Mouse (Mus musculus) myocyte (in vitro differentiated cells): Measurements from ENCODE around the gene Nop9.
"Not testable (repeated sequence)": the region's sequence is repeated elsewhere in the genome, so short reads cannot be mapped to it uniquely, and the experiment has no call there.

Source experiments
- CEBPB ChIP-seq: IDR thresholded peaks from 2 replicates; pipeline ENCODE4 v1.6.1; 2011; ENCODE audit warnings: mild to moderate bottlenecking, moderate library complexity; ENCODE audit not compliant: poor library complexity, insufficient read depth, severe bottlenecking
- E2F4 ChIP-seq: IDR thresholded peaks from one replicate; pipeline ENCODE4 v1.6.1; 2011; ENCODE audit warnings: mild to moderate bottlenecking, control low read depth, moderate library complexity; ENCODE audit not compliant: insufficient read depth
- MAX ChIP-seq: IDR thresholded peaks from one replicate; pipeline ENCODE4 v1.6.1; 2011; ENCODE audit warnings: low read depth, mild to moderate bottlenecking, control low read depth
- MYOD1 ChIP-seq, 3 experiments: IDR thresholded peaks; one replicate each; pipeline ENCODE4 v1.6.1; 2011; ENCODE audit warnings: control low read depth in 2 of 3, low read depth in 2 of 3, mild to moderate bottlenecking in 2 of 3, moderate library complexity in 1 of 3; ENCODE audit not compliant: insufficient read length in 2 of 3, control insufficient read depth in 1 of 3
- POLR2A ChIP-seq: IDR thresholded peaks from one replicate; pipeline ENCODE4 v1.6.1; 2011; ENCODE audit warnings: low read depth, mild to moderate bottlenecking, control low read depth, moderate library complexity; ENCODE audit not compliant: insufficient read length
- POLR2AphosphoS2 ChIP-seq: IDR thresholded peaks from one replicate; pipeline ENCODE4 v1.6.1; 2011; ENCODE audit warnings: low read depth, control low read depth; ENCODE audit not compliant: insufficient read length
- TCF3 ChIP-seq: IDR thresholded peaks from one replicate; pipeline ENCODE4 v1.6.1; 2011; ENCODE audit warnings: low read depth, control low read depth; ENCODE audit not compliant: insufficient read length
- USF1 ChIP-seq: IDR thresholded peaks from one replicate; pipeline ENCODE4 v1.6.1; 2011; ENCODE audit warnings: low read depth, mild to moderate bottlenecking, control low read depth, moderate library complexity

DNA sequence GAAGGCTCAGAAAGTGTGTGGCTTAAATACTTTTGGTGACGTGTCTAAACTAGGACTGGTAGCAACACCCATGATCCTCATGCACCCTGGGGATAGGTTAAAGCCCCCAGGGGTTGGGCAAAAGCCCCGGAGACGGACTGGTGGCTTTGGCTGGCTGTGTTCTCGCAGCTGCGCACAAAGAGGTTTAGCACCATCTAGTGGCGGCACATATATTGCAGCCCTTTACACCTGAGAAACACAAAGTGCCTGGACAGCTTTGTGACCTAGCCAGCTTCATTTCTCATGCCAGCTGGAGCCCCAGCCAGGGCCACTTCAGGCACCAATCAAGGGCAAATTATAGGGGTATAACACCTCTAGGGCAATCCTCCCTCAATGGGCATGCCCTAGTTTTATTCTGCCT, 14.7 kb downstream of the Nop9 start:
- TF ChIP-seq USF1; POLR2A; E2F4; MYOD1 (IDR thresholded peaks at IDR 0.05; ENCODE audit: control insufficient read depth in 1 of 3, insufficient read length in 2 of 3, low read depth in 2 of 3); MAX; POLR2AphosphoS2; TCF3; CEBPB: not testable (repeated sequence)
